Mouse (Mus musculus): ENCODE data around the gene Ddx19a. TPM values are rescaled to one million over a fixed set of nuclear protein-coding genes. Genes with fewer than 3 reads are reported as not detected.
A peak's percentile ranks its signal among the peaks of the same experiment; 100 is the strongest.

Gene Ddx19a
- polyA plus RNA-seq (2015; fragmentation: Nextera tagmentation; extraction: Ambion mirVana) = 13.7 and 15.7 TPM in 2 replicates

DNA sequence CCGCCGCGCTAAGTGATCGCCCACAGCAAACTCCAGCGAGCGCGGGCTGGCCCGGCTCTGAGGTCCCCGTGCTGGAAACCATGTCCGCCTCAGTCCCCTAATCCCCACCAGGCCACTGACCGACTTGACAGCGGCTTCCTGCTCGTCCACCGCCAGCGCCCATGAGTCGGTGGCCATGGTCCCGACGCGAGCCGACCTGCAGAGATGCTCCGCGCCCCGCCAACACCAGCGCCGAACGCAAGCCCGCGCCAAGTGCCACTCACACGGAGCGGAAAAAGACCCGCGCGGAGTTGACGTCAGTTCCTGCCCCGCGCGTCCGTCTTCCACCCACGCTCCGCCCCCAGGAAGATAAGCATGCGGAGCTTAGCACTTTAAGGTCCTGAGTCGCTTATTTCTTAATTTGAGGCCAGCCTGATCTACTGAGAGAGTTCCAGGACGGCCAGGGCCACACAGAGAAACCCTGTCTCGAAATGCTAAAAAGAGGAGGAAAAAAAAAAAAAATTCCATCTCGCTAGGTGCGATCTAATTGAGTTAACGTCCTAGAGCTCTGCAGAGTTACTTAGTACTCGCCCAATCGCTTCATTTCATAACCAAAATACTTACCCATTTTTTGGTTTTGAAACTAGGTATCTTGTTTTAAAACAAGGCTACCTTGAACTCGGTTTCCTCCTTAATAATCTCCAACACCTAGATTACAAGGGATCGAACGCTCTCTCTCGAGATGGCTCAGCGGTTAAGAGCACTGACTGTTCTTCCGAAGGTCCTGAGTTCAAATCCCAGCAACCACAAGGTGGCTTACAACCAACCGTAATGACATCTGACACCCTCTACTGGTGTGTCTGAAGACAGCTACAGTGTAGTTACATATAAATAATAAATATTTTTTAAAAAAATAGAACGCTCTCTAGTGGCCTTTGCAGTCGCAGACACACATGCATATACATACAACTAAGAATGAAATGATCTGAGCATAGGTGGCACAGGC lies at the start of gene Ddx19a:
Gene Ddx19a (minus strand): TSS at position 254 of the 985 bp plus-strand sequence.
- H3K4me2 ChIP-seq (replicated peaks) = peak within 1 kb of the TSS; percentile 62
- H3K36me3 ChIP-seq = peaks cover 20% of the 10 kb centered on the region; the same call in 1 of the 2 replicates
- H3K27ac ChIP-seq (replicated peaks) = peak within 1 kb of the TSS; percentile 88
- 0 out of 2 replicates have a peak, but pooled peaks cover 2% of the 10 kb centered on the region for H3K4me1 ChIP-seq
- H3K9me3 ChIP-seq (replicated peaks) = no peaks in the 10 kb centered on the region
- H3K4me3 ChIP-seq (replicated peaks) = peak within 1 kb of the TSS; percentile 97
- ATAC-seq (ENCODE audit: insufficient number of reproducible peaks, low FRiP score, low TSS enrichment, low read depth) = peak; percentile 90
- 3% methylated on average over 58 of the region's 58 CpGs for WGBS
- peak within 1 kb of the TSS; percentile 68 for H3K9ac ChIP-seq
- no peaks in the 10 kb centered on the region for H3K27me3 ChIP-seq

DNA sequence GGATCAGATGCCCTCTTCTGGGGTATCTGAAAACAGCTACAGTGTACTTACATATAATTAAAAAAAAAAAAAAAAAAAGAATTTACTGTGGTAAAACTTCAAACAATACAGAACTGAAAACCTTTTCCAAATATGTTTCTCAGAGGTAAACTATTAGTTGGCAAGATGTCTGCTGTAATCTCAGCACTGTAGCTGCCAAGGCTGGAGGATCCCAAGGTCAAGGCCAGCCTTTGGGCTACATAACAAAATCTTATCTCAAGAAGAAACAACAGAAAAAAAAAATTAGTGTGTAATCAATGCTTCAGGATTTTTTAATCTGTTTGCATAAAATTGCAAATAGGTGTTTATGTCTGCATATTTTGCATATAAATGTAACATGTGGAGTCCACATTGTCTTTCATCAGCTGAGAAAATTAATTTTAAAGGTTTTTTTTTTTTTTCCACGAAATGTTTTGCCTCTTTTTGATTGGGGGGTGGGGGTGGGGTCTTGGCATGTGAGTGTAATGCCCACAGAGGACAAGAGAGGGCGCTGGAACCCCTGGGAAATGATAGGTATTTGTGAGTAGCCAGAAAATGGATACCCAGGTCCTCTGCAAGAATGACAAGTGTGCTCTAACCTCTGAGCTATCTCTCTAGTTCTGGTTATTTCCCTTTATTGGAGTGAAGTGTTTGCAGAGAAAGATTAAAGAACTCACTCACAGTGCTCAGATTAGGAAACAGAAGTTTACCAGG lies 46.6 kb upstream of the Ddx19a start:
- no peaks in the 10 kb centered on the region for H3K9me3 ChIP-seq (replicated peaks)
- H3K36me3 ChIP-seq = peaks cover 95% of the 10 kb centered on the region
- no peak overlapping the region for H3K4me3 ChIP-seq (replicated peaks)
- no peaks in the 10 kb centered on the region for H3K27me3 ChIP-seq
- no peak overlapping the region for H3K27ac ChIP-seq (replicated peaks)
- no peak overlapping the region for H3K4me2 ChIP-seq (replicated peaks)
- ATAC-seq (ENCODE audit: insufficient number of reproducible peaks, low FRiP score, low TSS enrichment, low read depth) = no peak
- 33% methylated on average over 2 of the region's 2 CpGs for WGBS
- no peaks in the 10 kb centered on the region for H3K4me1 ChIP-seq
- no peak overlapping the region for H3K9ac ChIP-seq

DNA sequence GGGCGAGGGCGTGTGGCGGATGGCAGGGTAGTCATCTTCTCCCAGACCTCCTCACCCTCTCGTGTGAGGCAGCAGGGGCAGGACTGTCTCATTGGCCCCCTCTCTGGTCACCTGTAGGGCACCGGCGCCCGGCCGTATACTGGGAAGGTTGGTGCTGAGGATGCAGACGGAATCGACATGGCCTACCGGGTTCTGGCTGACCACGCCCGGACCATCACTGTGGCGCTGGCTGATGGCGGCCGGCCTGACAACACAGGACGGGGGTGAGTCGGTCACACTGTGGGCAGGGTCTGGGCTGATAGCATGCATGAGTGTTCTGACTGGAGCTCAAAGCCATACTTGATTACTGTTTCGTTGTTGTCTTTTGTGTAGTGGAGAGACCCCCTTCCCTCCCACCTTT lies 44.9 kb upstream of the Ddx19a start:
- H3K27ac ChIP-seq (replicated peaks) = no peak overlapping the region
- no peak overlapping the region for H3K4me3 ChIP-seq (replicated peaks)
- ATAC-seq (ENCODE audit: insufficient number of reproducible peaks, low FRiP score, low TSS enrichment, low read depth) = no peak
- no peak overlapping the region for H3K9ac ChIP-seq
- 94% methylated on average over 19 of the region's 19 CpGs for WGBS
- H3K4me2 ChIP-seq (replicated peaks) = no peak overlapping the region
- H3K9me3 ChIP-seq (replicated peaks) = no peaks in the 10 kb centered on the region
- no peaks in the 10 kb centered on the region for H3K27me3 ChIP-seq
- H3K36me3 ChIP-seq = peaks cover 84% of the 10 kb centered on the region
- no peaks in the 10 kb centered on the region for H3K4me1 ChIP-seq

DNA sequence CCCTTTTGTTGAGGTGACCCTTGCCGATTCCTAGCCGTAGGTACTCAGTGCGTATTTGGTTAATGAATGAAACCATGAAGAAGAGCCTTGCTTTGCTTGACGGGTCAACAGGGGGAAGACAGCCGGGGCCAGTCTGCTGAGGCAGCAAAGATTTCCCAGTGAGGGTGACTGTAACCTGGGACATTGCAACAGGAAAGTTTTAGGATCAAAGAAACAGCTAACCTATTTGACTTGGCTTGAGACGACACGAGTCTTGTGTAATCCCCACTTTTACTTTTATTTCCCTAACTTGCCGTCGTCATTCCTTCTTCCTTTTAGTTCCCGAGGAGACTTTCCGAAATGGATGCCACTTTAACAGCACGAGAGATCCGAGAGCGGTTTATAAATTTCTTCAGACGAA lies 39.0 kb upstream of the Ddx19a start:
- peaks cover 32% of the 10 kb centered on the region for H3K36me3 ChIP-seq
- no peak overlapping the region for H3K4me3 ChIP-seq (replicated peaks)
- no peaks in the 10 kb centered on the region for H3K27me3 ChIP-seq
- H3K9ac ChIP-seq = no peak overlapping the region
- H3K4me2 ChIP-seq (replicated peaks) = no peak overlapping the region
- H3K27ac ChIP-seq (replicated peaks) = no peak overlapping the region
- peaks cover 21% of the 10 kb centered on the region for H3K4me1 ChIP-seq
- 92% methylated on average over 15 of the region's 15 CpGs for WGBS
- no peak for ATAC-seq (ENCODE audit: insufficient number of reproducible peaks, low FRiP score, low TSS enrichment, low read depth)
- no peaks in the 10 kb centered on the region for H3K9me3 ChIP-seq (replicated peaks)

DNA sequence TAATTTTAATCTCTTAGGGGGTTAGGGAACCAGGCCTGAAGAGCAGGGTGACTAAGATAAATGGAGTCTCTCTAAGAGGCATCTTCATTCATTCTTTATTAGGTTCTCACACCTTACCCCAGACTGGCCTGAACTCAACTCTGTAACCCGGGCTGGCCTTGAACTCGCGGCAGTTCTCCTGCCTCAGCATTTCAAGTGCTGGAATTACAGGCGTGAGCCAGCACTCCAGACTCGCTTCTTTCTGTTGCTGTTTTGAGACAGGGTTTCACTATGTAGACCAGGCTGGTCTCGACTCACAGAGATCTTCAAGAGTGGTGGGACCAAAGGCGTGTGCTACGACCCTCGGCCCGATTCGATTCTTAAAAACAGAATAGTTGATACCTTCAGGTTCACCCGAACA lies 36.7 kb upstream of the Ddx19a start:
- WGBS = 18% methylated on average over 12 of the region's 12 CpGs
- H3K4me2 ChIP-seq (replicated peaks) = peak overlapping the region; percentile 68
- no peaks in the 10 kb centered on the region for H3K9me3 ChIP-seq (replicated peaks)
- H3K9ac ChIP-seq = peak overlapping the region; percentile 58
- H3K36me3 ChIP-seq = peaks cover 13% of the 10 kb centered on the region
- ATAC-seq (ENCODE audit: insufficient number of reproducible peaks, low FRiP score, low TSS enrichment, low read depth) = peak; percentile 0; the same call in 1 of the 2 replicates
- H3K27ac ChIP-seq (replicated peaks) = peak overlapping the region; percentile 81; the same call in 1 of the 2 replicates
- H3K4me3 ChIP-seq (replicated peaks) = peak overlapping the region; percentile 83
- peaks cover 21% of the 10 kb centered on the region for H3K4me1 ChIP-seq
- H3K27me3 ChIP-seq = no peaks in the 10 kb centered on the region

DNA sequence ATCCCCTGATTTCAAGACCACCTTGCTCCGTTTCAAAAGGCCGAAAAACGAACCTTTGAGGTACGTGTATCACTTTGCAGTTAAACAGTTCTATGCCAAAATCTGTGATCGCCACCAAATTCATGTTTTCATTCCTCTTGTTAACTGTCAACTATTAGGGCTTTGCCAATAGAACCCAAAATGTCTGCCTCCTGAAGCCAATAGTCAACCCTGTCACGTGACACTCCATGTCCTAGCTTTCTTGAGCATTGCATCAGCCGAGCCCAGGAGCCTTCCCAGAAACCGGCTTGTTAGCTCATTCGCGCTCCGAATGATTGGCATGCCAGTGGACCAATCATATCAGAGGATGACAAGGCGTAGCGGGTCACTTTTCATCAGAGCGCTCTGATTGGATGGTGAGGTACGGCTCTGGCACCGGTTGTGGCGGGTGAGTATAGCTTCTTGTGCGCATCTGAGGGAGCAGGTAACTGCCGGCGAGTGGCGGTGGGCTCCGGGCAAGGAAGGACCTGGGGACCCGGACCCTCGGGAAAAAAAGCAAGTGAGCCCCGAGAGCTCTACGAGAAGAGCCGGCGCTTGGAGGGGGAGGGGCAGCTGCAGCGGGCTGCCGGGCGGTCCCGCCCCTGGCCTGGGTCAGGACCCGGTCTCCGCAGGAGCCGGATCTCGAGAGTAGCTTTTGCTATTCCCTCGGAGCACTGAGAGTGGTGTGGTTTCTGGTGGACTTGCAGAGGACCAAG lies 36.0 kb upstream of the Ddx19a start:
- H3K27me3 ChIP-seq = no peaks in the 10 kb centered on the region
- H3K36me3 ChIP-seq = peaks cover 7% of the 10 kb centered on the region; the same call in 1 of the 2 replicates
- H3K4me2 ChIP-seq (replicated peaks) = peak overlapping the region; percentile 68
- H3K9ac ChIP-seq = peak overlapping the region; percentile 58
- peaks cover 21% of the 10 kb centered on the region for H3K4me1 ChIP-seq
- peak overlapping the region; percentile 83 for H3K4me3 ChIP-seq (replicated peaks)
- 5% methylated on average over 37 of the region's 37 CpGs for WGBS
- peak; percentile 95 for ATAC-seq (ENCODE audit: insufficient number of reproducible peaks, low FRiP score, low TSS enrichment, low read depth)
- H3K9me3 ChIP-seq (replicated peaks) = no peaks in the 10 kb centered on the region
- peak overlapping the region; percentile 81 for H3K27ac ChIP-seq (replicated peaks)

DNA sequence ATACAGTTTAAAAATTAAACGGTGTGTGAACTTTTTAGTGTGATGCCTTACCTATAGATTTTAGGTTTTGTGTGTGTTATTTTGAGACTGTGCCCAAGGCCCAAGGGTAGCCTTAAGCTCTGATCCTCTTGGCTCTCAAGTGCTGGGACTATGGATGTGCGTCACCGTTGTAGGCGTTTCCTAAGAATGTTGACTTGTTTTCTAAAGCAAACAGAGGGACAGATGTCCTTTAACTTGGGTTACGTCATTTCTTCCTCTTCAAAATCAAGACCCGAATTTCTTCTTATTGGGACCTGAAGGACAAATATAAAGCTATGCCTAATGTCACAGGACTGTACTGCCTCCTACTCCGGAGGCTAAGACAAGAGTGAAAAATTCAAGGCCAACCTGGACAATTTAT lies 35.3 kb upstream of the Ddx19a start, which contains the start of gene Aars:
Gene Aars (plus strand): TSS at position 229 of the 400 bp plus-strand sequence.
- H3K27ac ChIP-seq (replicated peaks) = peak within 1 kb of the TSS; percentile 81
- no peaks in the 10 kb centered on the region for H3K9me3 ChIP-seq (replicated peaks)
- peaks cover 7% of the 10 kb centered on the region; the same call in 1 of the 2 replicates for H3K36me3 ChIP-seq
- peak within 1 kb of the TSS; percentile 83 for H3K4me3 ChIP-seq (replicated peaks)
- H3K9ac ChIP-seq = peak within 1 kb of the TSS; percentile 58
- H3K4me2 ChIP-seq (replicated peaks) = peak within 1 kb of the TSS; percentile 68
- ATAC-seq (ENCODE audit: insufficient number of reproducible peaks, low FRiP score, low TSS enrichment, low read depth) = no peak
- peaks cover 21% of the 10 kb centered on the region for H3K4me1 ChIP-seq
- WGBS = 94% methylated on average over 7 of the region's 7 CpGs
- no peaks in the 10 kb centered on the region for H3K27me3 ChIP-seq

DNA sequence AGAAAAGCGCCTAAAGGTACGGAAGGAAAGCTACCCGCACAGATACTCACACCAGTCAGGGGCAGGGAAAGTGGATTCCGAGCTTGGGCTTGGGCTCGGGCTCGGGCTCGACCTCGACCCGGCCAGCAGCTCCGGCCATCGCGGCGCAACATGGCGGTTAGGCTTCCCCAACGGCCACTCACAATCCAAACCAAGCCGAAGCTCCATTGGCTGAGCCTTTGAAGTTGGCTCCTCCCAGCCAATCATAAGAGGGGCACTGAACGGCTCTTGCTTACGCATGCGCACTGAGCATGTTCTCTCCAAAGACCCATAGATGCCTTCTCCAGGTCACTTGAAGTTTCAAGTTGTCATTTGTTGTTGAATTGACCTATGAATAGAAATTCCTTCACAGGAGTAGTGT lies 34.0 kb upstream of the Ddx19a start, which contains the start of gene Ddx19b:
Gene Ddx19b (minus strand): TSS at position 180 of the 400 bp plus-strand sequence.
- ATAC-seq (ENCODE audit: insufficient number of reproducible peaks, low FRiP score, low TSS enrichment, low read depth) = no peak
- H3K9me3 ChIP-seq (replicated peaks) = no peaks in the 10 kb centered on the region
- H3K4me3 ChIP-seq (replicated peaks) = no peak within 1 kb of the TSS
- no peaks in the 10 kb centered on the region for H3K27me3 ChIP-seq
- 0 out of 2 replicates have a peak, but pooled peaks cover under 1% of the 10 kb centered on the region for H3K36me3 ChIP-seq
- WGBS = 93% methylated on average over 19 of the region's 19 CpGs
- H3K27ac ChIP-seq (replicated peaks) = no peak within 1 kb of the TSS
- H3K4me1 ChIP-seq = peaks cover 25% of the 10 kb centered on the region
- H3K4me2 ChIP-seq (replicated peaks) = no peak within 1 kb of the TSS
- H3K9ac ChIP-seq = no peak within 1 kb of the TSS

DNA sequence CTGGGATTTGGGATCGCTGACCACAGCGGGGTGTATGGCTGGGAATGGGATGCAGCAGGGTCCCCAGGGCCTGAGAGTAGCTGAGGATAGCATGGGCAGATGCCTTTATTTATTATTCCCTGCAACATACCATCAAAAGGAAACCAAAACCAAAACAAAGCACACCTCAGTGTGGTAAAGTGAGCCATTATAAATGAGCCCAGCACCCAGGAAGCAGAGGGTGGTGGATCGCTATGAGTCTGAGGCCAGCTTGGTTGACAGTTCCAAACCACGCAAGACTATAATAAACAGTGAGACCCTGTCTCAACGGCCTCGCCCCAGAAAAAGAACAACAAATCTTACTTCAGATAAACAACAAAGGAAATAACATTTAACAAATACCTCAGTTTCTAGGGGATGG lies 32.4 kb upstream of the Ddx19a start:
- Histone ChIP-seq H3K9me3 (replicated peaks) (no peaks in the 10 kb centered on the region), H3K27me3 (no peaks in the 10 kb centered on the region), H3K4me1 (peaks cover 16% of the 10 kb centered on the region), H3K9ac (no peak overlapping the region), H3K4me3 (replicated peaks) (no peak overlapping the region), H3K27ac (replicated peaks) (no peak overlapping the region), H3K36me3 (no peaks in the 10 kb centered on the region), H3K4me2 (replicated peaks) (no peak overlapping the region)
- WGBS = 83% methylated on average over 6 of the region's 6 CpGs
- no peak for ATAC-seq (ENCODE audit: insufficient number of reproducible peaks, low FRiP score, low TSS enrichment, low read depth)

DNA sequence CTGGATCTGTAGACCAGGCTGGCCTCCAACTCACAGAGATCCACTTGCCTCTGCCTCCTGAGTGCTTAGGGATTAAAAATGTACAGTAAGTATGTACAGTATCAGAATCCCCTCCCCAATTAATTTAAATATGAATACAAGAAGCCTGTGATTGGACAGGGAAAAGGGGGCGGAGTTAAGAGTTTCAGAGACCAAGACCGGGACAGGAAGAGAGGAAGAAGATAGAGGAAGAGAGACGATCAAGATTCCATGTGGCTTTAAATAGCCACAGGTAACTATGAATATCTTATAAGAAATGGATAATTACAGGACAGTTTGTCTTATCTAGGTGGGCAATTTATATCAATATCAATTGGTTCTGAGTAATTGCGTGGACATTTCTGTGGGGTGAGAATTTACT lies 32.0 kb upstream of the Ddx19a start:
- Histone ChIP-seq H3K4me3 (replicated peaks) (no peak overlapping the region), H3K4me2 (replicated peaks) (no peak overlapping the region), H3K36me3 (no peaks in the 10 kb centered on the region), H3K4me1 (peaks cover 12% of the 10 kb centered on the region; the same call in 1 of the 2 replicates), H3K27ac (replicated peaks) (no peak overlapping the region), H3K27me3 (no peaks in the 10 kb centered on the region), H3K9ac (no peak overlapping the region), H3K9me3 (replicated peaks) (no peaks in the 10 kb centered on the region)
- no peak for ATAC-seq (ENCODE audit: insufficient number of reproducible peaks, low FRiP score, low TSS enrichment, low read depth)
- 51% methylated on average over 4 of the region's 4 CpGs for WGBS
